Mouse (Mus musculus): ENCODE measurements around the gene Nrcam. TPM values are rescaled to one million over a fixed set of nuclear protein-coding genes. Genes with fewer than 3 reads are reported as not detected.
"Not testable (repeated sequence)": the region's sequence is repeated elsewhere in the genome, so short reads cannot be mapped to it uniquely, and the experiment has no call there.

Gene Nrcam
- under 1 TPM in 3 of 4 experiments, not detected in 1; 0.22 to 0.69 (median 0.55) TPM for total RNA-seq (2022)

DNA sequence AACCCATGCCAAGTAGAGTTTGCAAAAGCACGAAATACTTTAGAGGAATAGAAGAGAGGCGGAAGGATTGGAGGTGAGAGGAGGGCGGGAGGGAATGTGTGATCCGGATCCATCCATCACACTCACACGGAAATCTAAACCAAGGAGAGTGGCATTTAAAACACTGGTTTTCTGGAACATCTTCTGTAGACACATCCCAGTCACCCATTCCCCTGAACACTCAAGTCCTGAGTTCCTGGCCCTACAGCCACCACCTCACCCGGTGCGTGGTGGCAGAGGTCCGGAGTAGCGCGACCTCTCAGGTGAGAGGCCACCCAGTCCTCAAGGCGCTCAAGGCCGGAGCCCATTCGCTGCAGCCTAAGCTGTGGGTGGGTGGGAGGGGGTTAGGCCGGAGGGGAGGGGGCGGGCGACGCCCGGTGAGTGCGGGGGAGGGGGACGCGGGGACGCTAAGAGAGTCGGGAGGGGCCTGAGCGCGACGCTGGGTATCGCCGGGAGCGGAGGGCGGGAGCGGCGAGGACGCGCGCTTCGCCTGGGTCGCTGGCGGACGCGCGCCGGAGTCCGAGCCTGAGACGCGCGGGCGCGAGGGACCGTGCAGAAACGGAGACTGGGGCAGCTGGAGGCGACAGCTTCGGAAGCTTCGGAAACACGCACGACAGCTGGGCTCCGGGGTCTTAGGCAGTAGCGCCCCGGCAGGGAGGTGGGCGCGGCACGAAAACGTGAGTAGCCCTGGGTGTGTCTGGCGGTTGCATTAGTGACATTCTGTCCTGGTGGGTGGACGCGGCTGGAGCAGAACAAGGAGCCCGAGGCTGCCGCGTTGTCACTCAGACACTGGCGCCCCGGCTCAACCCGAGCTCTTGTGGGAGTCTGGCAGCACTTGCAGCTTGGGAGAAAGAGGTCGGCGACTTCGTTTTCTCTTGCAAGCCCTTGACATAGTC, at the start of gene Nrcam:
Gene Nrcam (plus strand): TSS at position 505 of the 935 bp plus-strand sequence.
- no peak for DNase-seq (ENCODE audit: low spot score)

DNA sequence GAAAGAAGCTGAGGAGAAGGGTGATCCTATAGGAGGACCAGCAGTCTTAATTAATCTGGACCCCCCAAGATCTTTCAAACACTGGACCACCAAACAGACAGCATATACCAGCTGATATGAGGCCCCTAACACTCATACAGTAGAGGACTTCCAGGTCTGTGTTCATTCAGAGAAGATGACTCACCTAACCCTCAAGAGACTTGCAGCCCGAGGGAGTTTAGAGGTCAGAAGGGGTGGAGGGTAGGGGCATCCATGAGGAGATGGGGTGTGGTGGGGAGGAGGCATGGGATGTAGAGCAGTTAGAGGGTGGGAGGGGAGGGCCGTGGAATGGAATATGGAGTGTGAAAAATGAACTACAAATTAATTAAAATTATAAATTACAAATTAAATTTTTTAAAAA, 48.5 kb upstream of the Nrcam start:
- not testable (repeated sequence) for DNase-seq (ENCODE audit: low spot score)

DNA sequence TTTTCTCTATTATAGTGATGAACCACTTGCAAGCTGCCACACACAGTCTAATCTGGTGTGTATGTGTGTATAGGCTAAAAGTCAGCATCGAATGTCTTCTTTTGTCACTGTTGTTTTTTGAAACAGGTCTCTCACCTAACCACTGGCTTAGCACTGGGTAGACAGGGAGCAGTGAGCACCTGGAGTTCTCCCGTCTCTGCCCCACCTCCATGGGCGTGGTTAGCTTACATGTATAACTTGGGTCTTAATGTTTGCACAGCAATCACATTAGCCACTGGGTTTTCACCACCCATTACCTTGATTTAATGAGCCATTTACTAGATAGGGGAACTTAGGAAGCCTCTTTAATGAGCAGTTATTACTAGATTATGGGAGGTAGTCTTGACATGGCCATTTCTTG, 47.2 kb upstream of the Nrcam start:
- no peak for DNase-seq (ENCODE audit: low spot score)

DNA sequence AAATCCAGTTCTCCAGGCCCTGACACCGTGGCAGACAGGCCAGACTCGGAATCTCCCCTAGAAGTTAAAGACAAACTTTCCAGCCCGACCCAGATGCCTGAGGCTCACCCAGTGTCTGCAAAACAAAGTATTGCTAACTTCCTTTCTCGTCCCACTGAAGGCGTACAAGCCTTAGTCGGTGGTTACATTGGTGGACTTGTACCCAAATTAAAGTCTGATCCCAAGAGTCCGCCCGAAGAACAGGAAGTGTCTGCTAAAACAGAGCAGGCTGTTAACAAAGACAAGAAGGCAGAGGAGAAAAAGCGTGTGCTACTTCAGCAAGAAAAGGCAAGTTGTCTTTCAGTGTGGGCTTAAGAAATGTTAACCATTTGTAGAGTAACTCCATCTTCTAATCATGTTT, 45.3 kb upstream of the Nrcam start:
- DNase-seq (ENCODE audit: low spot score) = peak; percentile 35

GRCm38 (mm10) chr12:44286992-44287391, 41.7 kb upstream of the Nrcam start:
- no peak for DNase-seq (ENCODE audit: low spot score)

DNA sequence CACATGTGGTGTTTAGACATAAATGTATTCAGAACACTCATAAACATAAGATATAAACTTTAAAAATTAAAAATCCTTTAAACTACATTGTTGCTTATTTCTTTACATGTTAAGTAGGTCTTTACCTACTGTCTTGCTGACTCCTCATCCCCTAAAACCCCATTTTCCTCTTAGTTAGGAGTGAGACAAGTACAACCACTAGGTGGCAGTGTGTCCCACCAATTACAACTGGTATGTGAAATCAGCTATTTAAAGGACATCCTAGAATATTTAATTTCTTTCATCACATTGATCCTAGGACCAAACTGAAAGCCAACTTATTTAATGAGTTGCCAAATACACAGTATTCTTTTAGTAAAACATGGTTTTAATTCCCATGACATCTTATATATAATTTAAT, 36.4 kb upstream of the Nrcam start:
- peak; percentile 65 for DNase-seq (ENCODE audit: low spot score)

- DNase-seq (ENCODE audit: low spot score) = no peak
Observed at GRCm38 (mm10) chr12:44300793-44301192, 27.9 kb upstream of the Nrcam start.

GRCm38 (mm10) chr12:44304012-44304411, 24.7 kb upstream of the Nrcam start:
- DNase-seq (ENCODE audit: low spot score) = no peak

GRCm38 (mm10) chr12:44304869-44305268, 23.8 kb upstream of the Nrcam start:
- DNase-seq (ENCODE audit: low spot score) = no peak

DNA sequence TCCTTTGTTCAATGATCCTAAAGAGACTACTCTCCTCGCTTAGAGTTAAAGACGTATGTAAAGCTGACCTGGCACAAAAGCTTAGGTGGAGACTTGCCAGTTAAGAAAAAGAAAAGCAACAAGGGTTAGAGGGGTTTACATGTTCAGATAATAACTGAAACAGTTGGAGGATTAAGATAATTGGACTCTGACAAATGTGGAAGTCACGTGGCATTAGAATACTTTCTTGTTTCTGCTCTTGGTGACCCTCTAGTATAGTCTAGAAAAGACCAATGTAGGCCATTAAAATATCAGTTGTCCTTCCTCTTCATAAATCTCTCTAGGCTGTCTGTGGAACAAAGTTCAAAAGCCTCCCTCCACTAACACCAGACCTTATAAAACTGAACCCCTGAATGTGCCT, 20.5 kb upstream of the Nrcam start:
- DNase-seq (ENCODE audit: low spot score) = no peak

DNA sequence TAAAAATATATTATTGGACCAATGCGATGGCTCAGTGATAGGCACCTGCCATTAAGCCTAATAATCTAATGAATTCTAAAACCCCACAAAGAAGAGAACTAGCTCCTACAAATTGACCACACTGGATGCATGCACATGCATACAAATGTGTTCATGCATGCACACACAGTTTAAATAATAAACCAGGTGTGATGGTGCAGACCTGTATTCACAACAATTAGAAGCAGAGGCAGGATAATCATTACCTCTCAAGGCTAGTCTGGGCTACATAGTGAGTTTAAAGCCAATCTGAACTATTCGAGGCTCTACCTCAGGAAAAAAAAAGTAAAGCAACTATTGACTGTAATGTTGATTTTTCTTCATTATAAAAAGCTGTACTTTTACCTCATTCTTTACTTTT, 13.5 kb upstream of the Nrcam start:
- DNase-seq (ENCODE audit: low spot score) = no peak

GRCm38 (mm10) chr12:44325091-44325490, 3.6 kb upstream of the Nrcam start:
- DNase-seq (ENCODE audit: low spot score) = no peak

DNA sequence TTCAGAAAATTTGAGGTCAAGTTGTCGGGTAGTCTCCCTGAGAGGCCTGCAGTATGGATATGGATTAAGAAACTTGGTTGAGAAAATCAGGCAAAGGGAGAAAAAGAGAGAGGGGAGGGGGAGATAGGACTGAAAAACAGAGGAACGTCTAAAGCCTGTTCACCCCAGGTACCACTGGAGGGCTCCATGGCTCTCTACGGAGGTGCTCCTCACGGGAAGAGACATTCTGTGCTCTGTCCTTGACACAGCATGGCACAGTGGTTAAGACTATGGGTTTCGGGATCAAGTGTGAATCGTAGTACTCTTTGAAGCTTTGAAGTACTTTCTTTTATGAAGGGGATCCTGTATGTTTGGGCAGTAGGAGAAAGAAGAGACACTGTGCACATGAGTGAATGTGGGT, 1.2 kb upstream of the Nrcam start:
- no peak for DNase-seq (ENCODE audit: low spot score)

- DNase-seq (ENCODE audit: low spot score) = no peak
Observed at GRCm38 (mm10) chr12:44329316-44330215, 881 bp downstream of the Nrcam start.

GRCm38 (mm10) chr12:44330216-44330719, 1.6 kb downstream of the Nrcam start:
- no peak for DNase-seq (ENCODE audit: low spot score)

GRCm38 (mm10) chr12:44337136-44337640, 8.5 kb downstream of the Nrcam start:
- no peak for DNase-seq (ENCODE audit: low spot score)

DNA sequence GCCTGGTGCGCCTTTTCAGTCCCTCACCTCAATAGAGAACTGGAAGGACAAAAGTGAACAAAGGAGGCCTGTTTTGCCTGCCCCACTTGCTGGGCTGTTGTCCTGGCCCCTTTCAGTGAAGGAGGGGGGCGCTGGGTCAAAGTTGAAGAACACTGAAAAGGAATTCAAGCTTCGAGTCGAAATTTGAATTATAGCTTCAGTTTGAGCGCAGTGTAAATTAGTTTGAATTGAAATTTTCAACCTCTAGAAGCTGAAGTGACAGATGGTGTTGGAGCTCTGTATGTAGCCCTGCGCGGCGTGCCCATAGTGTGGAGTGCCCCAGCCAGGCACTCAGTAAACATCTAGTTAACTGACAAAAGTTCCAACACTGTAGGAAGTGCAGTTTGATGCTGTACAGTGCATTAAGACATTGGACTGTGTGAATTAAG, 9.5 kb downstream of the Nrcam start:
- DNase-seq (ENCODE audit: low spot score) = no peak

DNA sequence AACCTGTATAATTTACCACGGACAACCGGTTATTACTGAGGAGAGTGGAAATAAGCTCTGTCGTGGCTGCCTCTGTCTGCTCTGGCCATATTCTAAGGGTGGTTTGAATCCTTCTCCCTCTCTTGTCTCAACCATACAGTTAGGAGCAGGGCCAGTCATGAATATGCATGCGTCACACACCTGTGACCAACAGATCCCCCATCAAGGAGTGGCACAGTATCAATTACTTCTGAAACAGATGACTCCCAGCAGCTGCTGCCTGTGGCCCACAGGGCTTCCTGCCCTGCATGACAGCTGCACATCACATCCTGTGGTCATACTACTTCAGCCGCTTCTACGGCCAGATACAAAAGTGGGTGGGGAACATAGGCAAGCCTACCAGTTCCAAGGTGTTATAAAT, 15.4 kb downstream of the Nrcam start:
- no peak for DNase-seq (ENCODE audit: low spot score)

DNA sequence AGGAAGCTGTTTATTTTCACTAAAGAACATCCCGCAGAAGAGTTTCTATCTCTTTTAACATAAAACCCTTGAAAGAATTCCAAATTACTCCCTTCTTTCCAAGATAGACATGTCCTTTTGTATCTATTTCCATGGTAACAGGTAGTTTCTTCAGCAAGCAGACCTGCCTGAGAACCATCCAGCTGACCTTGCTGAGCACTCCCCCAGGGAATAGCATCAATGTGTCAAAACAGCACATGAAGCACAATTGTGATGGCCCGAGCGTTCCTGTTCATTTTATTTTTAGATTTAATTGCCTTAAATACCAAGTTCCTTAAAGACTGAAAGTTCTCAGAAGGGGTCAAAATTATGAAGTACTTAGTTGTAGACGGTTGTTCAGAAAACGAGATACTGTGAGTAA, 16.6 kb downstream of the Nrcam start:
- no peak for DNase-seq (ENCODE audit: low spot score)

- no peak for DNase-seq (ENCODE audit: low spot score)
Observed at GRCm38 (mm10) chr12:44346143-44346542, 17.5 kb downstream of the Nrcam start.

GRCm38 (mm10) chr12:44355116-44355515, 26.4 kb downstream of the Nrcam start:
- DNase-seq (ENCODE audit: low spot score) = no peak

GRCm38 (mm10) chr12:44357460-44357859, 28.8 kb downstream of the Nrcam start:
- no peak for DNase-seq (ENCODE audit: low spot score)
